Mouse (Mus musculus) heart, postnatal 36 days (tissue): ENCODE results near the gene P2rx4. TPM values are rescaled to one million over a fixed set of nuclear protein-coding genes. Genes with fewer than 3 reads are reported as not detected.

ENCODE experiments used
- microRNA-seq, 2 experiments: library from miRNA; unstranded; fragments of <30 nt; microRNA quantifications; one replicate each; pipeline ENCODE4 v1.2.0; 2021; ENCODE audit warnings: borderline number of aligned reads in 2 of 2
- total RNA-seq, 2 experiments: library from RNA; stranded (reverse); gene quantifications; 2 replicates each; pipeline ENCODE4 v1.2.3; 2021

The P2rx4 gene
- total RNA-seq, 2 experiments from 2014 or later = 18.9 to 20.5 TPM

Small RNAs within 50 kb of the gene (microRNA-seq; reads per million reads assigned to microRNA genes)
- 0 to 2.2 reads per million in 2 experiments for gene Mir8115

Other genes starting within 250 kb of the P2rx4 start
- over 10,000 TPM; 11,843 to 11,873 TPM for gene Atp2a2, start 205.3 kb upstream of the P2rx4 start, total RNA-seq
- 10 to 100 TPM; 66.7 to 71.1 TPM for gene Ift81, start 93.0 kb upstream of the P2rx4 start, total RNA-seq
- 1 to 10 TPM; 4.4 TPM for gene P2rx7, start 63.6 kb upstream of the P2rx4 start, total RNA-seq
- gene Camkk2, start 71.9 kb downstream of the P2rx4 start, total RNA-seq = 10 to 100 TPM in 1 of 2 experiments, 1 to 10 TPM in 1; 9.2 to 11.2 TPM
- gene Anapc5, start 113.8 kb downstream of the P2rx4 start, total RNA-seq = 100 to 1,000 TPM; 163 to 171 TPM
- 10 to 100 TPM; 25.6 to 30.1 TPM for gene Rnf34, start 142.5 kb downstream of the P2rx4 start, total RNA-seq